Mouse (Mus musculus): ENCODE measurements at regions not wholly inside any gene's neighbourhood (a gene's known extent, or its start where the extent isn't known, plus 50 kb on each side); places are given as distances from the start of the nearest gene placed in this dataset.
A peak's percentile ranks its signal among the peaks of the same experiment; 100 is the strongest.

GRCm38 (mm10) chr3:7973287-7973686 is 1353.0 kb upstream of the 1700008P02Rik start:
- Histone ChIP-seq H3K4me3 (replicated peaks; ENCODE audit: low read length) (no peak overlapping the region), H3K4me1 (replicated peaks; ENCODE audit: control insufficient read depth, insufficient read depth, low read length) (no peaks in the 10 kb centered on the region), H3K4me2 (ENCODE audit: low read length) (no peak overlapping the region), H3K9ac (replicated peaks; ENCODE audit: low read depth, low read length) (no peak overlapping the region), H3K9me3 (ENCODE audit: control insufficient read depth, low read length) (no peaks in the 10 kb centered on the region), H3K27me3 (replicated peaks; ENCODE audit: control insufficient read depth, insufficient read depth, low read length) (no peaks in the 10 kb centered on the region), H3K27ac (ENCODE audit: low read length) (no peak overlapping the region), H3K36me3 (ENCODE audit: control insufficient read depth, insufficient read depth) (no peaks in the 10 kb centered on the region)
- 70% methylated on average over 3 of the region's 3 CpGs for WGBS
- ATAC-seq, result no peak

- no peak for ATAC-seq
- Histone ChIP-seq H3K9me3 (ENCODE audit: control insufficient read depth, low read length) (no peaks in the 10 kb centered on the region), H3K36me3 (ENCODE audit: control insufficient read depth, insufficient read depth) (no peaks in the 10 kb centered on the region), H3K9ac (replicated peaks; ENCODE audit: low read depth, low read length) (no peak overlapping the region), H3K4me3 (replicated peaks; ENCODE audit: low read length) (no peak overlapping the region), H3K4me2 (ENCODE audit: low read length) (no peak overlapping the region), H3K4me1 (replicated peaks; ENCODE audit: control insufficient read depth, insufficient read depth, low read length) (no peaks in the 10 kb centered on the region), H3K27me3 (replicated peaks; ENCODE audit: control insufficient read depth, insufficient read depth, low read length) (no peaks in the 10 kb centered on the region), H3K27ac (ENCODE audit: low read length) (no peak overlapping the region)
- WGBS, result 93% methylated on average over 1 of the region's 1 CpGs
Observed at GRCm38 (mm10) chr3:7953911-7954310, 1333.7 kb upstream of the 1700008P02Rik start.

GRCm38 (mm10) chr3:7943646-7944381 is 1323.6 kb upstream of the 1700008P02Rik start:
- H3K27ac ChIP-seq (ENCODE audit: low read length), result no peak overlapping the region
- H3K4me2 ChIP-seq (ENCODE audit: low read length), result no peak overlapping the region
- no peaks in the 10 kb centered on the region for H3K27me3 ChIP-seq (replicated peaks; ENCODE audit: control insufficient read depth, insufficient read depth, low read length)
- no peaks in the 10 kb centered on the region for H3K9me3 ChIP-seq (ENCODE audit: control insufficient read depth, low read length)
- 22% methylated on average over 8 of the region's 8 CpGs for WGBS
- H3K4me3 ChIP-seq (replicated peaks; ENCODE audit: low read length), result no peak overlapping the region
- H3K36me3 ChIP-seq (ENCODE audit: control insufficient read depth, insufficient read depth), result no peaks in the 10 kb centered on the region
- no peaks in the 10 kb centered on the region for H3K4me1 ChIP-seq (replicated peaks; ENCODE audit: control insufficient read depth, insufficient read depth, low read length)
- peak; percentile 45; the same call in 1 of the 2 replicates for ATAC-seq
- H3K9ac ChIP-seq (replicated peaks; ENCODE audit: low read depth, low read length), result no peak overlapping the region

Data from forebrain, embryonic 16.5 days (tissue).